Mouse (Mus musculus) Patski (cell line): ENCODE data around the gene Snf8. TPM values are rescaled to one million over a fixed set of nuclear protein-coding genes. Genes with fewer than 3 reads are reported as not detected.

Source experiments
- ATAC-seq: fragments of 100-300 bp; one replicate; pipeline ENCODE4 v1.8.0; 2021
- CTCF ChIA-PET: fragments of 350-600 bp; sonication (Branson Sonifier 250); formaldehyde crosslinking; loops from one replicate; lab custom pipeline; 2022; ENCODE audit warnings: inconsistent platforms; lab: Charles Lee
- POLR2A ChIA-PET: fragments of 350-600 bp; sonication (Branson Sonifier 250); formaldehyde crosslinking; loops from one replicate; lab custom pipeline; 2022; ENCODE audit warnings: antibody characterized with exemption, inconsistent platforms; lab: Charles Lee
- DNase-seq: peaks from one replicate; pipeline ENCODE4 v3.0.0-alpha.2; 2011; ENCODE audit warnings: low read depth, low spot score
- H3K27me3 ChIP-seq: fragments of 371-371 bp; one replicate; pipeline ENCODE4 v1.5.1; 2021
- CTCF ChIP-seq: fragments of 100-300 bp; IDR thresholded peaks from one replicate; pipeline ENCODE4 v1.5.1; 2021
- in situ Hi-C: fragments of 300-500 bp; cut with MboI; formaldehyde crosslinking; loops from 3 replicates; pipeline ENCODE4 v1.11.1; 2018; ENCODE audit warnings: low pct_unique_long_range_greater_than_20kb, mixed read lengths
- polyA plus RNA-seq: library from polyadenylated mRNA; unstranded; gene quantifications from one replicate; pipeline ENCODE4 v1.2.3, GENCODE M21; 2021

Snf8 gene
- polyA plus RNA-seq, 1 experiment from 2014 or later = 100 TPM

DNA sequence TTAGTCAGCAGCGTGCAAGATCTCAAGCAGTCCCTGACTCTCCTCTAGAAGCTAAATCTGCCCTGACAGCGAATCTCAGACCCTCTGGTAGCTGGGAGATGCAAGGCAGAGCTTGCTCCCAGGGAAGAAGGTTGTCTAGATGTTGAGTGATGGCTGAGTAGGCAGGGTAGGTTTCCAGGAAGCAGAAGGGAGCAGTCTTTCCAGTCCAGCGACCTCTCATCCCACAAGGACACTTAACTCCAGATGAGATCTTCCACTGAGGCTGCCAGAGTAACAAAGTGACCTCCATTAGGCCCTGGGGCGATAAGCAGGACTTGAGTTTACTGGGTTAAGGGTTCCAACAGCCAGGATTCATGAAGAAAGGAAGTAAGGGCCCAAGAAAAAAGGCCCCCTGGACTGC, 14.1 kb upstream of the Snf8 start:
- no peak for ATAC-seq
- H3K27me3 ChIP-seq = no peaks in the 10 kb centered on the region
- POLR2A ChIA-PET = no interaction called here
- in situ Hi-C loops = no loop called here
- CTCF ChIA-PET = no interaction called here
- no peak for TF ChIP-seq CTCF
- DNase-seq = no peak

DNA sequence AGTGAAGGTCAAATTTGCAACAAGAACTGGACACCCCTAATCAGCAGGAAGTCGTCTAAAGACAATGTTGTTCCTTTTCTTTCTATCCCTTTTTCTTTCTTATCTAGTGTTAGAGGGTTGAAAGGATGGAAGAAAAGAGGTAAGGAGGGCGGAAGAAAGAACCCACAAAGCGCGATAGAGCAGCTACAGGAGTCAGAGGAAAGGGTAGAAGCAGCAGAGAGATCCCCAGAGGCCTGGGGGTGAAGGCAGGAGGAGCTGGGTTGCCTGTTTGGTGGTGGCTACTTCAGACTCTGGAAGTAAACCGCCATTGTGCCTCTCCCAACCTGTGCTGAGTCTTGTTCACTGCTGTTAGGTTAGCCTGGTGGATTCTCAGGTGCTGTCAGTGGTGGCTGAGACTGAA, 6.6 kb upstream of the Snf8 start:
- TF ChIP-seq CTCF = no peak
- no peaks in the 10 kb centered on the region for H3K27me3 ChIP-seq
- CTCF ChIA-PET = interaction anchor here (1.2 kb wide), 1 partner anchor 47 kb away, joined by 3 read pairs; no protein-coding TSS in a partner anchor
- POLR2A ChIA-PET = no interaction called here
- ATAC-seq (no peak), DNase-seq (no peak)
- in situ Hi-C loops = no loop called here

DNA sequence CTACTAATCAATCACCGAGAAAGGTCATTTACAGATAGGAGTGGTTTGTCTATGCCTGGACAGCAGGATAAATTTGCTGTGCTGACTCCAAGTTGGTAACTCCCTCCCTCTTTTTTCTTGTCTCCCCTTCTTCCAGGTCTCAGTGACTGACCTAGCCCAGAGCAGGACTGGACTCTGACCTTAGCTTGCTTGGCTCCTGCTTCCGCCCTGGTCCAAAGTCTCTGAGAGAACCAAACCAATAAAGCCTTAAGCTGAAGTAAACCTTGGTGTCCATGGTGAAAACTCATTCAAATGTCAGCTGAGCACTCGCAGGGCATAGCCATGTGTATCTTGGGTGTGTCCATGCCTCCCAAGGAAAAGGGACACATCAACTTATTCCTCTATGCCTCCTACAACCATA, 4.1 kb upstream of the Snf8 start:
- no peak for DNase-seq
- in situ Hi-C loops = no loop called here
- CTCF ChIA-PET = no interaction called here
- ATAC-seq = no peak
- no peaks in the 10 kb centered on the region for H3K27me3 ChIP-seq
- POLR2A ChIA-PET = no interaction called here
- TF ChIP-seq CTCF = no peak

DNA sequence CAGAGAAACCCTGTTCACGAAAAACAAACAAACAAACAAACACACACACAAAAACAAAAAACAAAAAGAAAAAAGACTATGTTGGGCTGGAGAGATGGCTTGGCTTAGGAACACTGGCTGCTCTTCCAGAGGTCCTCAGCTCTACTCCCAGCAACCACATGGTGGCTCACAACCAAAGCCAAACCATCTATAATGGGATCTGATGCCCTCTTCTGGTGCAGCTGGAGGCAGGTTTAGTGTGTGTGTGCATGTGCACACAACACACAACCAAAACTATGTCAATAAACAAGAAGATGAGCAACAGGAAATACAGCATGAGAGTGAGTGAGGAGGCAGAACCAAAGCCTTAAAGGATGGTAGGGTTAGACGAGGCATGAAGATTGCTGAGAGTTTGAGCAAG, 3.0 kb upstream of the Snf8 start:
- POLR2A ChIA-PET = no interaction called here
- CTCF ChIA-PET = no interaction called here
- H3K27me3 ChIP-seq = no peaks in the 10 kb centered on the region
- peak; percentile 43 for TF ChIP-seq CTCF
- no peak for DNase-seq
- in situ Hi-C loops = no loop called here
- no peak for ATAC-seq

DNA sequence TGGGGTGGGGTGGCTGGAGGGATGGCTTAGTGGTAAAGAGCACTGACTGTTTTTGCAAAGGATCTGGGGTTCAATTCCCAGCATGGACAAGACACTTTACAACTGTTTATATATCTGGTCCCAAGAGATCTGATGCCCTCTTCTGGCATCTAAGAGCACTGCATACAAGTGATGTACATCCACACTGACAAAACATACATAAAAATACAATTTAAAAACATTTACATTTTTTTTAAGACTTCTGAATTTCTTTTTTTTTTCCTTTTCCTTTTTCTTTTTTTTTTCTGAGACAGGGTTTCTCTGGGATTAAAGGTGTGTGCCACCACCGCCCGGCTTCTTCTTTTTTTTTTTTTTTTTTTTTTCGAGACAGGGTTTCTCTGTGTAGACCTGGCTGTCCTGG, 1.4 kb upstream of the Snf8 start:
- DNase-seq (no peak), ATAC-seq (no peak)
- in situ Hi-C loops = no loop called here
- TF ChIP-seq CTCF = peak; percentile 54
- H3K27me3 ChIP-seq = no peaks in the 10 kb centered on the region
- CTCF ChIA-PET = interaction anchor here (1.6 kb wide), 1 partner anchor 157 kb away, joined by 3 read pairs; no protein-coding TSS in a partner anchor
- POLR2A ChIA-PET = interaction anchor here (1.2 kb wide), 1 partner anchor 27 kb away, joined by 4 read pairs; no protein-coding TSS in a partner anchor

DNA sequence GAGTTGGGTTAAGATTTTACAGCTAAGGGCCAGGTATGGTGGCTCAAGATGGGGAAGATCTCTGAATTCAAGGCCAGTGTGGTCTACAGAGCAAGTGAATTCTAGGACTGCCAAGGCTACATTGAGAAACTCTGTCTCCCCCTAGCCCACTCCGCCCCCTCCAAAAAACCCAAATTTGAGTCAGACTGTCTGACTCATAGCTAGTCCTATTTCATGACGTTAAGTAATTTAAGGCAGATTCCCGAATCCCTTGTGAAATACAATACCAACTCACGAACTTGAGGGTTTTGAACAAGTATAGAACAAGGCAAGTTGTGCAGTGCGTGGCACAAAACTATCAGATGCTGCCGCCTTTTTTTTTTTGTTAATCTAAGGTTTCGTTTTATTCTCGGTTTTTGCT, 569 bp upstream of the Snf8 start:
- H3K27me3 ChIP-seq = no peaks in the 10 kb centered on the region
- ATAC-seq (no peak), DNase-seq (no peak)
- POLR2A ChIA-PET = interaction anchor here (0.6 to 1.2 kb wide), 5 partner anchors 28 to 935 kb away, joined by 3 to 7 read pairs (median 3); no protein-coding TSS in a partner anchor
- CTCF ChIA-PET = interaction anchor here (0.8 to 1.6 kb wide), 4 partner anchors 53 to 207 kb away, joined by 3 to 5 read pairs (median 4); no protein-coding TSS in a partner anchor
- in situ Hi-C loops = no loop called here
- TF ChIP-seq CTCF = no peak

DNA sequence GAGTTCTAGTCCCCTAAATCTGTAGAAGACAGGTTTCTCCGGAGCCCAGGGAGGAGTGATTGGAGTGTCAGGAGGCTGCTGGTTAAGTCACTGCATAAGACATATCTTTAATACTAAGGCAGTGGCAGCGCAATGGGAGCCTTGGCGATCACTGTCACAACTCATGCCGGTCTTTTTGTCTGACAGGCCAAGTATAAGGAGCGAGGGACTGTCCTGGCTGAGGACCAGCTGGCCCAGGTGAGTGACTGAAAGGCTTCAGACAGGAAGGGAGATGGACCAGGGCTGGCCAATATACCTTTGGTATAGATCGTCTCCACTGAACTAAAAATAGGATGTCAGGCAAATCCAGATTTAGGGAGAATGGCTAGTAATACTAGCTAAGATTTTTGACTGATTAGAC, 448 bp downstream of the Snf8 start:
- CTCF ChIA-PET = interaction anchor here (1.1 kb wide), 1 partner anchor 54 kb away, joined by 3 read pairs; no protein-coding TSS in a partner anchor
- ATAC-seq (no peak), DNase-seq (no peak)
- in situ Hi-C loops = no loop called here
- POLR2A ChIA-PET = no interaction called here
- H3K27me3 ChIP-seq = no peaks in the 10 kb centered on the region
- TF ChIP-seq CTCF = no peak

DNA sequence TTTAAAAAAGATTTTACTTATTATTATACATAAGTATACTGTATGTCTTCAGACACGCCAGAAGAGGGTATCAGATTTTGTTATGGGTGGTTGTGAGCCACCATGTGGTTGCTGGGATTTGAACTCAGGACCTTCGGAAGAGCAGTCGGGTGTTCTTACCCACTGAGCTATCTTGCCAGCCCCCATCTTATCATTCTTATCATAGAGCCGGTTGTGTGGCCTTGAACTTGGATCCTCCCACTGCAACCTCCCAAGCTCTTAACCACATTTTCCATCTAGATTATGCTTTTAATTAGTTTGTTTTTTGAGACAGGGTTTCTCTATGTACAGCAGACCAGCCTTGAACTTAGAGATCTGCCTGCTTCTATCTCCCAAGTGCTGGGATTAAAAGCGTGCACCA, 2.8 kb downstream of the Snf8 start:
- in situ Hi-C loops = no loop called here
- no peaks in the 10 kb centered on the region for H3K27me3 ChIP-seq
- no peak for TF ChIP-seq CTCF
- CTCF ChIA-PET = no interaction called here
- DNase-seq = no peak
- no peak for ATAC-seq
- POLR2A ChIA-PET = no interaction called here

DNA sequence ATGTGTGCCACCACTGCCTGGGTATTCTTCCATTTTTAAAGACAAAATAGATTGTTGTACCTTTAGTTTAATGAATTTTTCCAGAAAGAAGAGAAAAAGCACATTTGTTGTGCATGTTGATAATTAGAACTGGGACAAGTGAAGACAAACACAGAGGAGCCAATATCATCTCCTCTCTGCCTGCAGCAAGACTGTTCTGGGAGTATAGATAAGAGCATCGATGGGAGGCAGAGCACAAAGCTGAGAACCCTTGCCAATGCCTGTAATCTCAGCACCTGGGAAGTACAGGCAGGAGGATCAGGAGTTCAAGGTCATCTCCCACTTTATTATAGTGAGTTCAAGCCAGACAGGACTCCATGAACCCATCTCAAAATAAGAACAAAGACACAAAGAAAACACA, 3.9 kb downstream of the Snf8 start:
- TF ChIP-seq CTCF = no peak
- no peaks in the 10 kb centered on the region for H3K27me3 ChIP-seq
- CTCF ChIA-PET = no interaction called here
- DNase-seq (no peak), ATAC-seq (no peak)
- POLR2A ChIA-PET = no interaction called here
- in situ Hi-C loops = no loop called here

DNA sequence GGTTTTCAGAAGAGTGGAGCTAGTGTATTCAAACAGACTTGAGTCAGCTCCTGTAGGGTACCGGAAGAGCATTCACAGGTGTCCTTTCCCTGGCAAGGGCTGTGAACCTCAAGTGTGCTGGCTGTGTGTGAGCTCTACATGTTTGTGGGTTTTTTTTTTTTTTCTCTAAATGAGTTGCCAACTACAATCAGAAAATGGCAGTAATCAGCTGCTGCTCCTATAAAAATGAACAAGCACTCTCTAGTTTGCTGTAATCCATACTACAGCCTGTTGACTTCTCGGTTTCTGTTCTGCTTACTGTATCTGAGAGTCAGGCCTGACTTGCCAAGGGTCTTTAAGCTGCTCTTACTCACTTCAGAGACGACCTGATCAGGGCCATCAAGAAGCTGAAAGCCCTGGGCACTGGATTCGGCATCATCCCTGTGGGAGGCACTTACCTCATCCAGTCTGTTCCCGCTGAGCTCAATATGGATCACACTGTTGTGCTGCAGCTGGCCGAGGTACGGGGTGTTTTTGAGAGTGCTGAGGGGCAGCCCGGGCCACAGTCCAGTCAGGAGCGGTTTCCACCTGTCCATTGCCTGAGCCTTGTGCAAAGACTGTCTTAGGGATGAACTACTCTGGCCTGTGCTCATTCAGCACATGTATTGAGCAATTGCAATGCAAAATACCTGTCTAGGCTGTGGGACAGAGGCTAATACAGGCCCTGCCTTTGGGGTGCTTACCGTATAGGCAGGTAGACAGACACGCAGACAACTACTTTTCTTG, 10.3 kb downstream of the Snf8 start:
- DNase-seq = no peak
- no peak for ATAC-seq
- H3K27me3 ChIP-seq = no peaks in the 10 kb centered on the region
- no peak for TF ChIP-seq CTCF
- in situ Hi-C loops = no loop called here
- POLR2A ChIA-PET = no interaction called here
- CTCF ChIA-PET = no interaction called here

DNA sequence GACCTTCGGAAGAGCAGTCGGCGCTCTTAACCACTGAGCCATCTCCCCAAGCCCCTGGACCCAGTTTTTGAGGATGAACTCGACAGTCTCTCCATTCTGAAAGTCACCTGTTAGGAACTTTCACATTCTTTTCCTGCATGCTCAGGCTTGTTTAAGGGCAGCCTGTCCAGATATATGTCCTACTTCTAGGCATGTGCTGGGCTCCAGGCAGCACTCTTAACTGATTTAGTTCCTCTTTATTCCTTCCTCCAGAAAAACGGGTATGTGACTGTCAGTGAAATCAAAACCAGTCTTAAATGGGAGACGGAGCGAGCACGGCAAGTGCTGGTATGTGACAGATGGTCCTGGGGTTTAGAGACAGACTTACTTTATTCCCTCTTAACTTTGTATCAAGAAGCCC, 11.3 kb downstream of the Snf8 start:
- in situ Hi-C loops = no loop called here
- ATAC-seq = no peak

More for the DNA sequence above, 11.3 kb downstream of the Snf8 start:
- TF ChIP-seq CTCF = no peak
- DNase-seq = no peak
- POLR2A ChIA-PET = no interaction called here
- CTCF ChIA-PET = interaction anchor here (1.2 to 2.6 kb wide), 3 partner anchors 11 to 218 kb away, joined by 3 to 7 read pairs (median 4); no protein-coding TSS in a partner anchor
- no peaks in the 10 kb centered on the region for H3K27me3 ChIP-seq
